Mouse (Mus musculus) embryo, embryonic 9.5 days (tissue): Measurements from ENCODE around the gene Calml4.
"Not testable (repeated sequence)": the region's sequence is repeated elsewhere in the genome, so short reads cannot be mapped to it uniquely, and the experiment has no call there.

Experiments used
- DNase-seq: peaks from one replicate; pipeline ENCODE4 v3.0.0-alpha.2; 2017; ENCODE audit errors: extremely low spot score

The Calml4 gene

DNA sequence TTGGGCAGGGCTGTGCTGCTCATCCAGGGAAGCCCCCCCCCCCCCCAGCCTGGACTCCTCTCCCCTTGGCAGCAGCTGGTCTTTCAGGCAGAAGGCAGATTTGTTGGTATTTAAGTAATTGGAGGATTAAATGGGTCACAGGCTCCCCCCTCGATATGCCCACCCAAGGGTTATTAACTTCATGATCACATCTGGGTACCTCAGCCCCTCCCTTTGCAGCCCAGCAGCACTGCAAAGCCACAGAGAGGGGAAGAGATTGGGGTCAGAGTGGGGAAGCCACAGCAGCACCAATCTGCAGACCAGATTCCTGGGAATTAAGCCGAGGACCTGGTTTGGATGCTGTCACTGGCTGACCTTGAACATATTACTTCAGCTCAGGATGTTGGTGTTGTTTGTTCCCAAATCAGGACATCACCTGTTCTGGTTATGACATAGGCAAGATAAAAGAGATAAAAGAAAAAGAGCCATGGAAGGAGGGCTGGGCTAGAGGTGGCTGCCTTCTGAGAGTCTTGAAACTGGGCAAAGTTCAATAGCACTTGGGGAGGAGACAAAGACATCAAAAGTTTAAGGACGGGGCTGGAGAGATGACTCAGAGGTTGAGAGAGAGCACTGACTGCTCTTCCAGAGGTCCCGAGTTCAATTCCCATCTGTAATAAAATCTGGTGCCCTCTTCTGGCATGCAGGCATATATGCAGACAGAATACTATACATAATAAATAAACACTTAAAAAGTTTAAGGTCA, 22.0 kb upstream of the Calml4 start:
- DNase-seq: no peak

DNA sequence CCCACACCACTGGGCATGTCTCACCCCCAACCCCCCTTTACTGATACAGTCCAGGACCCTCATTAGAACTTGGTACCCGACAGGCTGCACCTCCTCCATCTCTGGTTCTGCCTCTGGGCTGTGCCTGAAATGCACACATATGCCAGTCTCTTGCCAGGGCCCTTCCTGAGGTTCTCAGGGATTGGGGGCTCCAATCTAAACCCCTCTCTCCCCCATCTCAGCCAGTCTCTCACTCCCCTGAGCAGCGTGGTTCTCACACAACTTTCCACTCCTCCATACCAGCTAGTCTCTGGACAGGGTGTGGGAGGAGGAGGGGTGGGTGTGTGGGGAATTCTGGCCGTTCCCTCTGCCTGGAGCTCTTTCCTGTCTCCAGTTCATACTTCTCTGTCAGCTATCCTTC, 20.3 kb upstream of the Calml4 start:
- no peak for DNase-seq

GRCm38 (mm10) chr9:62838146-62838505, 19.8 kb upstream of the Calml4 start:
- DNase-seq: no peak

DNA sequence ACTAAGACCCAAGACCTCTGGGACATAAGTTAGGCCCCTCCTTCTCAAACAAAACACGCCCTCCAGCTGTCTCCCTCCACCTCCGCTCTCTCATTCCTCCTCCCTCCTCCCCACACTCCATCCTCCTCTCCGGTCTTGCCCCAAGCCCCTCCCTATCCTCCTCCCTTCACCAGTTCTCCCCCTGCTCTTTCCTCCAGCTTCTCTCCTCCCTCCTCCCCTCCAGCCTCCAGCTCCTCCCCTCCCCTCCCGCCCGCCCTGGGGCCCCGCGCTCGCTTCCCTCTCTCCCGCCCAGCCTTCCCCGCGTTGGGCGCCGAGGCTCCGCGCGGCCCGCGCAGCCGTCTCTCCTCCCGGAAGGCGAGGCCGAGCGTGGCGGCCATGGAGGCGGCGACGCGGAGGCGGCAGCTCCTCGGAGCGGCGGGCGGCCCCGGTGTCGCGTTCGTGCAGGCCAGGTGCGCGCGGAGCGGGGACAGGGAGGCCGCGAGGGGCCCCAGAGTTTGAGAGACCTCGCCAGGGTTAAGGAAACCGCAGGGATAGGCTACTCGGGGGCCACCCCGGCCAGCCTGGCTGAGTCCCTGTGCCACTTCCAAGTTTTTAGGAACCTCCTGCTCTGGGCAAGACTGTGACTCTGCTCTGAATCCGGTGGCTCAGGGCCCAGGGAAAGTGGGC, 19.2 kb upstream of the Calml4 start, which contains the start of gene Cln6:
Gene Cln6 (plus strand): TSS at position 280 of the 666 bp plus-strand sequence.
- peak; percentile 90 for DNase-seq

GRCm38 (mm10) chr9:62839172-62839770, 18.6 kb upstream of the Calml4 start:
- DNase-seq: no peak

- DNase-seq: no peak
Observed at GRCm38 (mm10) chr9:62843356-62844024, 14.4 kb upstream of the Calml4 start.

DNA sequence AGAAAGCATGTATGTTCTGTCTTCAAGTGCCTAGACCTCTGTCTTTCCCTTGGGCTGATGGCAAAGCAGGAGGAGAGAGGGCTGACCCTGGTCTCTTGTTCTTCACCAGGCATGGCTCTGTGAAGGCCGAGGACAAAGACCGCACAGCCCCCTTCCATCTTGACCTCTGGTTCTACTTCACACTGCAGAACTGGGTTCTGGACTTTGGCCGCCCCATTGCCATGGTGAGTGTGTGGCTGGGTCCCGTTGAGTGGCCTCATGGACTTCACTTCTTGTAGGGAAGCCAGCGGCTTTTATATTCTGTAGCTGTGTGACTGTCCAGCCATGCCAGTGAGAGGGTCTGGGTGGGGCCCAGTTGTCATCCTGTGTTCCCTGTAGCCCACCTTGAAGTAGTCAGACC, 13.4 kb upstream of the Calml4 start:
- no peak for DNase-seq

GRCm38 (mm10) chr9:62847694-62848093, 10.2 kb upstream of the Calml4 start:
- peak; percentile 86 for DNase-seq

- DNase-seq: no peak
Observed at GRCm38 (mm10) chr9:62848641-62849040, 9.2 kb upstream of the Calml4 start.

DNA sequence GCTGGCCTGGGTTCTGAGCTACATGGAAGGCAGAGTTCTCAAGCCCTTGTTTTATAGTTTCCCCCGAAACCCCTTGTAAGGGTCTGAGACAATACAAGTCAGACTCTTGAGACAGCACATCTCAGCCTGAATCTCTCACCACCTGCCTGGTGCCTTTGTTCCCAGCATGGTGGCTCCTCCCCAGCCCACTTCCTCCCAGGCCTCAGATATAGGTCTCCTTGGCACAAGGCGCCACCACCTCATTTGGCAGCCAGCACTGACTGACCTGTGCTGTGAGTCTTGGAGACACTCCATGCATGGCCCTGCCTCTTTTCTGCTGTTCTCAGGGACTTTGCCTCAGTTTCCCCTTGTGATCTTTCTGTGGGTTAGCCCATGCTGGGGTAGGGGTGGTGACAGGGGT, 6.3 kb upstream of the Calml4 start:
- DNase-seq: no peak

- no peak for DNase-seq
Observed at GRCm38 (mm10) chr9:62854483-62854882, 3.4 kb upstream of the Calml4 start.

- no peak for DNase-seq
Observed at GRCm38 (mm10) chr9:62857216-62857615, 664 bp upstream of the Calml4 start.

DNA sequence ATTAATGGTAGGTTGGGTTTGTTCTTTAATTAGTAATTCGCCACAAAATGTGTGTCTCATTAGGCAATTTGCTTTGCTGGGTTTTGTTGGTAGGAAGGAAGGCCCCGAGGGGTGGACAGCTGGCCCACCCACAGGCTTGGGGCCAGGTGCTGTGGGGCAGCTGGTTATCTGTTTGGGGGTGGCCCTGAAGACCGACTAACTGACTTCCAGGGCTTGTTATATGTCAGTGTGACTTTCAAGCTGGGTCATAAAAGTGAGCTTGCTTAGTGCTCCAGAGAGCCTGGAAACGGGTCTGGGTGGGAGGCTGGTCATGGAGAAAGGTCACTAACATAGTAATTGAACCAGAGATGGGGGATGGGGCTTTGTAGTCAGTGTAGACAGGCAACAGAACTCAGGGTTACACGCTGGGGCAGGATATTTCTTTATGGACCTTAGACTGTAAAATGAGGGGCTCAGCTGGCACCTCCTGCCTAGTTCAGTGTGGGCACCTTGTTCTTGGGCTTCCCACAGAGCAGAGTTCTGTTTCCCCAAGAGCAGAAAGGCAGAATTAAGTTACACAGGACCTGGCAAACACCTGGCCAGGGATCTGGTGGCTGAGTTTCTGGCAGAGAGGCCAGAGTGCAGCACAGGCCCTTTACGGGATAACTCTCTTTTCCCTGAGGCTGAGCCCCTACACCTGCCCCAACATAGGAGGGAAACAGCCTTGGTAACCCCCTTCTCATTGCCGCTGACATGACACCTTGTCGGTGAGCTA, 563 bp downstream of the Calml4 start:
- DNase-seq: peak; percentile 22

GRCm38 (mm10) chr9:62860102-62860501, 2.2 kb downstream of the Calml4 start:
- not testable (repeated sequence) for DNase-seq

DNA sequence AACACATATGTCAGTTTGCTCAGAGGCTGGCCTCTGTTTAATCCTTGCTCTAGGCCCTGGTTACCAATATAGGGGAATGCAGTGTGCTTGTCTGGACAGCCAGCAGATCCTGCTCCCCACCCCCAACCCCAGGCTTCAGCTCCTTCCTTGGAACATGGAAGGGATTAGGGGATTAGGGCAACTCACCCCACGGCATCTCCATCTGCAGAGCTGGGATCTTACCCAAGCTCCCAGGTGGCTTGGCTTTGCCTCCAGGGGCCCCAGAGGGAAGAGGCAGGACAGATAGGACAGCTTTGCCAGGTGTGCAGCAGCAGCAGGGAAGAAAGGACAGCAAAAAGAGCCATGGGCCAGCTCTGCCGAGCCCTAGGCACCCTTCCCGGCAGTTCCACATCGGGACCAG, 3.0 kb downstream of the Calml4 start:
- DNase-seq: no peak

- not testable (repeated sequence) for DNase-seq
Observed at GRCm38 (mm10) chr9:62869236-62869635, 11.4 kb downstream of the Calml4 start.

GRCm38 (mm10) chr9:62870728-62871127, 12.8 kb downstream of the Calml4 start:
- no peak for DNase-seq

GRCm38 (mm10) chr9:62876966-62877616, 19.2 kb downstream of the Calml4 start:
- no peak for DNase-seq

DNA sequence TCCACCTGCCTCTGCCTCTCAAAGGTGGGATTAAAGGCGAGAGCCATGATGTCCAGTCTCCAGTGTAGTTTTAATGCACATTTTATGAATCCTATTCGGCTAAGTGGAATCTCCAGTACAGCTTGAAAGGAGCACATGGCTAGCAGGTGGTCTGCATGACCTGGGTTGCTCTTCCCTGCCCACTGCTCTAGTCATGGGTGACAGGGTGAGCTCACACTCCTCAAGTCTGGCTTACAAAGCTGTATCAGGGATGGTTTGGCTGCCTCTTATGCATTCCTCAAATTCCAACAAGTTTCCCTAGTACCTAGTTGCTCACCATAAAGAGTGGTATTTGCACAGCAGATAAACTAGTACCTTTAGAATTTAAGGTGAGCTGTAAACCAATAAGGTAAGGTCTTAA, 19.9 kb downstream of the Calml4 start:
- no peak for DNase-seq

- DNase-seq: no peak
Observed at GRCm38 (mm10) chr9:62881871-62882270, 24.0 kb downstream of the Calml4 start.

GRCm38 (mm10) chr9:62894486-62894885, 36.6 kb downstream of the Calml4 start:
- DNase-seq: no peak
